Mouse (Mus musculus): ENCODE data around the gene Cntnap2. TPM values are rescaled to one million over a fixed set of nuclear protein-coding genes. Genes with fewer than 3 reads are reported as not detected.

Gene Cntnap2
- polyA plus RNA-seq, 1 experiment from 2014 or later = 0.48 TPM

GRCm38 (mm10) chr6:46961022-46961686 lies 1902.0 kb downstream of the Cntnap2 start:
- peak; percentile 13 for DNase-seq (ENCODE audit: low spot score)

- DNase-seq (ENCODE audit: low spot score) = no peak
Observed at GRCm38 (mm10) chr6:46963261-46963660, 1904.1 kb downstream of the Cntnap2 start.

GRCm38 (mm10) chr6:46963693-46964092 lies 1904.5 kb downstream of the Cntnap2 start:
- DNase-seq (ENCODE audit: low spot score) = no peak

- no peak for DNase-seq (ENCODE audit: low spot score)
Observed at GRCm38 (mm10) chr6:46972640-46973039, 1913.5 kb downstream of the Cntnap2 start.

- no peak for DNase-seq (ENCODE audit: low spot score)
Observed at GRCm38 (mm10) chr6:46996010-46996602, 1936.9 kb downstream of the Cntnap2 start.

GRCm38 (mm10) chr6:47004430-47004829 lies 1945.3 kb downstream of the Cntnap2 start:
- no peak for DNase-seq (ENCODE audit: low spot score)

GRCm38 (mm10) chr6:47012933-47013332 lies 1953.8 kb downstream of the Cntnap2 start:
- DNase-seq (ENCODE audit: low spot score) = no peak

- peak; percentile 77 for DNase-seq (ENCODE audit: low spot score)
Observed at GRCm38 (mm10) chr6:47013535-47013934, 1954.4 kb downstream of the Cntnap2 start.

GRCm38 (mm10) chr6:47014886-47015586 lies 1955.9 kb downstream of the Cntnap2 start:
- DNase-seq (ENCODE audit: low spot score) = no peak

- DNase-seq (ENCODE audit: low spot score) = no peak
Observed at GRCm38 (mm10) chr6:47026064-47026686, 1967.0 kb downstream of the Cntnap2 start.

- no peak for DNase-seq (ENCODE audit: low spot score)
Observed at GRCm38 (mm10) chr6:47031362-47031761, 1972.2 kb downstream of the Cntnap2 start.

- DNase-seq (ENCODE audit: low spot score) = no peak
Observed at GRCm38 (mm10) chr6:47042602-47043001, 1983.4 kb downstream of the Cntnap2 start.

- DNase-seq (ENCODE audit: low spot score) = no peak
Observed at GRCm38 (mm10) chr6:47043586-47043985, 1984.4 kb downstream of the Cntnap2 start.

- no peak for DNase-seq (ENCODE audit: low spot score)
Observed at GRCm38 (mm10) chr6:47044385-47045200, 1985.4 kb downstream of the Cntnap2 start.

- no peak for DNase-seq (ENCODE audit: low spot score)
Observed at GRCm38 (mm10) chr6:47049051-47049450, 1989.9 kb downstream of the Cntnap2 start.

GRCm38 (mm10) chr6:47050319-47051222 lies 1991.4 kb downstream of the Cntnap2 start:
- no peak for DNase-seq (ENCODE audit: low spot score)

- no peak for DNase-seq (ENCODE audit: low spot score)
Observed at GRCm38 (mm10) chr6:47061341-47061740, 2002.2 kb downstream of the Cntnap2 start.

GRCm38 (mm10) chr6:47089998-47090397 lies 2030.8 kb downstream of the Cntnap2 start:
- DNase-seq (ENCODE audit: low spot score) = no peak

- DNase-seq (ENCODE audit: low spot score) = no peak
Observed at GRCm38 (mm10) chr6:47104951-47105350, 2045.8 kb downstream of the Cntnap2 start.

- DNase-seq (ENCODE audit: low spot score) = no peak
Observed at GRCm38 (mm10) chr6:47109582-47110220, 2050.5 kb downstream of the Cntnap2 start.

All from thymus, postnatal 0 days (tissue).